Mouse (Mus musculus) intestine, embryonic 14.5 days (tissue): ENCODE results near the gene Rdh9. TPM values are rescaled to one million over a fixed set of nuclear protein-coding genes. Genes with fewer than 3 reads are reported as not detected.
"Not testable (repeated sequence)": the region's sequence is repeated elsewhere in the genome, so short reads cannot be mapped to it uniquely, and the experiment has no call there.

Source experiments
- ATAC-seq: fragments of 200-750 bp; cut with Nextera tagmentation; replicated peaks from 2 replicates; pipeline ENCODE4 v1.8.0; 2017; ENCODE audit warnings: low read depth, moderate number of reproducible peaks, moderate TSS enrichment, moderate library complexity; ENCODE audit not compliant: low FRiP score, low TSS enrichment
- DNase-seq: peaks from one replicate; pipeline ENCODE4 v3.0.0-alpha.2; 2018; ENCODE audit warnings: low spot score
- H3K27ac ChIP-seq: fragments of 300-500 bp; sonication (generic); 2 replicates; pipeline ENCODE4 v1.5.1; 2014; ENCODE audit warnings: low read depth, mild to moderate bottlenecking, control low read depth
- H3K27me3 ChIP-seq: fragments of 300-500 bp; sonication (generic); replicated peaks from 2 replicates; pipeline ENCODE4 v1.6.1; 2014; ENCODE audit warnings: low read length, control low read depth; ENCODE audit not compliant: control insufficient read depth, insufficient read depth
- H3K36me3 ChIP-seq: fragments of 300-500 bp; sonication (generic); 2 replicates; pipeline ENCODE4 v1.6.1; 2014; ENCODE audit warnings: low read length, control low read depth; ENCODE audit not compliant: control insufficient read depth, insufficient read depth
- H3K4me1 ChIP-seq: fragments of 300-500 bp; sonication (generic); replicated peaks from 2 replicates; pipeline ENCODE4 v1.6.1; 2014; ENCODE audit warnings: low read length, control low read depth, mixed read lengths; ENCODE audit not compliant: control insufficient read depth, insufficient read depth
- H3K4me2 ChIP-seq: fragments of 300-500 bp; sonication (generic); 2 replicates; pipeline ENCODE4 v1.6.1; 2014; ENCODE audit warnings: low read length
- H3K4me3 ChIP-seq: fragments of 300-500 bp; sonication (generic); 2 replicates; pipeline ENCODE4 v1.5.1; 2014; ENCODE audit warnings: low read depth, low read length, control low read depth, mixed read lengths
- H3K9ac ChIP-seq: fragments of 300-500 bp; sonication (generic); 2 replicates; pipeline ENCODE4 v1.6.1; 2014; ENCODE audit warnings: mild to moderate bottlenecking, low read length
- H3K9me3 ChIP-seq: fragments of 300-500 bp; sonication (generic); 2 replicates; pipeline ENCODE4 v1.6.1; 2016; ENCODE audit warnings: low read length, control low read depth; ENCODE audit not compliant: control insufficient read depth
- WGBS: fragments of 180-500 bp; shearing (Covaris S2); extraction: QIAGEN DNeasy Blood & Tissue Kit; methylation state at CpG from one replicate; pipeline ENCODE4 v1.1.7; 2014; 5-methylcytosine and 5-hydroxymethylcytosine counted together
- polyA plus RNA-seq: library from polyadenylated mRNA; unstranded; fragments of >200 nt; fragmentation: Nextera tagmentation; extraction: Ambion mirVana; gene quantifications from 2 replicates; pipeline ENCODE4 v1.2.1, GENCODE M21; 2014

Gene Rdh9
- polyA plus RNA-seq, 1 experiment from 2014 or later: 0.07 TPM

DNA sequence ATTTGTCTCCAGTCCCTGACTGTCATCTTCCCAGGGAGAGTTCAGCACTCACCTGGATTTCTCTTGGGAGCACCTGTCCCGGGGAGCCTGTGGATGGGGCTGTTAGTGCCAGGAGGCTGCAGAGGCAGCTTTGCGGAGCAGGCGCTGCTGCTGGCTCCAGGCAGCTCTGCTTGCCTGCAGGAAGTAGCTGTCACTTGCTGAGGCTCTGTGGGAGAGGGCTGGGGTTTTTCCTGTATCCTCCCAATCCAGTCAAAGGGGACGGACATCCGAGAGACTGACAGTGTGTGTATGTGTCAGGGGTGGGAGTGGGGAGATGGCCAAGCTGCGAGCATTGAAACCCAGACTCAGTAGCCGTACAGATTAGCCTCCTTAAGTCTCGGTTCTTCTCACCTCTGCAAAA is 24.6 kb upstream of the Rdh9 start, which contains the start of gene Gpr182:
Gene Gpr182 (minus strand): TSS at position 185 of the 400 bp plus-strand sequence.
- Histone ChIP-seq H3K9ac (no peak within 1 kb of the TSS), H3K27ac (no peak within 1 kb of the TSS)
- no peak for DNase-seq

DNA sequence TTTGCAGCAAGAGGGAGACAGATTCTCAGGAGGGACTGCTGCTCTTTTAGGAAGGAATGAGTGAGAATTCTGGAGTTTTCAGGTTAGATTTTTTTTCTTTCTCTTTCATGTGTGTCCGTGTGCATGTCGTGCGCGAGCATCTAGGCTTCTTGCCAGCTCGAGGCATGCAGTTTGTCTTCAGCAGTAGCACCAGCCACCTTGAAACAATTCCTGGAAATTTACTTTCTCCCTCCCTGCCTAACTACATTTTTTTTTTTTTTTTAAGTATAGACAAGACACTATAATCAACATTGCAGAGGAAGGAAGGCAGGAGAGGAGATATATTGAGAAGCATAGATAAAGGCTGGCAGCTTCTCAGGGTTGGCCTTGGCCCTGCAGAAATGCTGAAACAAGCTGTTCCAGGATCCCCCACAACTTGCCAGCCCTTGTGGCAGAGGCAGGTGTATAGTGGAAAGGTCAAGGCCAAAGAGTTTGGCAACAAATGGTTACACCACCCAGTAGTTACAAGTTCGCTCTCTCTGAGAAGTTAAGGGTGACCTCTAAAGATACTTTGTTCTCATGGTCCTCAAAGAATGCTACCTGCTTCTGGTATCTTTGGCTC is 21.5 kb upstream of the Rdh9 start:
- no peak for ATAC-seq

More for the DNA sequence above, 24.6 kb upstream of the Rdh9 start, which contains the start of gene Gpr182:
- Histone ChIP-seq H3K4me3 (no peak within 1 kb of the TSS), H3K4me1 (peaks cover 15% of the 10 kb centered on the region), H3K36me3 (peaks cover 4% of the 10 kb centered on the region), H3K9me3 (no peaks in the 10 kb centered on the region), H3K4me2 (no peak within 1 kb of the TSS; the same call in 1 of the 2 replicates), H3K27me3 (no peaks in the 10 kb centered on the region)
- no peak for ATAC-seq
- WGBS: 36% methylated on average over 8 of the region's 8 CpGs

GRCm38 (mm10) chr10:127755246-127755645 is 20.9 kb upstream of the Rdh9 start:
- 76% methylated on average over 3 of the region's 3 CpGs for WGBS
- no peak for DNase-seq
- Histone ChIP-seq H3K4me2 (no peak overlapping the region), H3K27me3 (no peaks in the 10 kb centered on the region), H3K9ac (no peak overlapping the region), H3K4me1 (peaks cover 5% of the 10 kb centered on the region; the same call in 1 of the 2 replicates), H3K27ac (no peak overlapping the region), H3K9me3 (no peaks in the 10 kb centered on the region), H3K36me3 (no peaks in the 10 kb centered on the region), H3K4me3 (no peak overlapping the region)
- ATAC-seq: no peak

More for the DNA sequence above, 21.5 kb upstream of the Rdh9 start:
- H3K36me3 ChIP-seq: no peaks in the 10 kb centered on the region
- DNase-seq: no peak
- H3K4me2 ChIP-seq: no peak overlapping the region
- no peaks in the 10 kb centered on the region for H3K27me3 ChIP-seq
- 50% methylated on average over 6 of the region's 6 CpGs for WGBS
- H3K4me1 ChIP-seq: peaks cover 5% of the 10 kb centered on the region; the same call in 1 of the 2 replicates
- no peaks in the 10 kb centered on the region for H3K9me3 ChIP-seq
- H3K9ac ChIP-seq: no peak overlapping the region
- no peak overlapping the region for H3K4me3 ChIP-seq
- H3K27ac ChIP-seq: no peak overlapping the region

DNA sequence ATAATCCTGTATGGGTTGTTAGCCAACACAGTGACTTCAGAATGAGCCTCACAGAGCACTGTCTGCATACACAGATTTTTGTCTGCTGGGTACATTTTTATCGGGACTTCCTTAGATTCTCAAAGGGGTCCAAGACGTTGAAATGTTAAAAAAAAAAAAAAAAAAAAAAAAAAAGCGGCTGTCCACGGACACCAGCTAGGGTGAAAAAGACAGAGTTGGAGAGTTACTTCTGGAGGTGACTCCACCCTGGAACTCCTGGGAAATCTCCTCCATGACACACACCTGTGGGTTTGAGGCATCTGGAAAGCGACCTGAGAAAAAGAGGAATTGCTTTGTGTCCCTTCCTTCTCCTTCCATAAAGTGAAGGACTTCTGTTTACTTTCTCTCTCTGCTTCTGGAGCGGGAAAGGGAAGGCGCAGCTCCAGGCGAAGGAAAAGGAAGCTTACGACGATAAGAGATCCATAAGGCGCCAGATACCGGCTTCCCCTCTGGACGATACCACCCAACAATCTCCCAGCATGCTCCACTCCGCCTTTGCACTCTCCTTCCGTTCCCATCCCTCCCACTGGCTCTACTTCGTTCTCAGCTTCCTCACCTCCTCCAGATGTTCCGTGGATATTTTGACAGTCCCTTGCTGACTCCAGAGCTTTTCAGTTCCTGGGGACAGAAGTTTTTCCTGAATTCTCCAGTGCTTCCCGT is 20.3 kb upstream of the Rdh9 start:
- Histone ChIP-seq H3K9ac (peak overlapping the region; percentile 22; the same call in 1 of the 2 replicates), H3K27ac (peak overlapping the region; percentile 11; the same call in 1 of the 2 replicates), H3K4me3 (peak overlapping the region; percentile 21), H3K4me2 (peak overlapping the region; percentile 55), H3K36me3 (no peaks in the 10 kb centered on the region), H3K4me1 (peaks cover 5% of the 10 kb centered on the region; the same call in 1 of the 2 replicates), H3K9me3 (no peaks in the 10 kb centered on the region), H3K27me3 (no peaks in the 10 kb centered on the region)
- WGBS: 26% methylated on average over 16 of the region's 18 CpGs
- DNase-seq (no peak), ATAC-seq (no peak)

DNA sequence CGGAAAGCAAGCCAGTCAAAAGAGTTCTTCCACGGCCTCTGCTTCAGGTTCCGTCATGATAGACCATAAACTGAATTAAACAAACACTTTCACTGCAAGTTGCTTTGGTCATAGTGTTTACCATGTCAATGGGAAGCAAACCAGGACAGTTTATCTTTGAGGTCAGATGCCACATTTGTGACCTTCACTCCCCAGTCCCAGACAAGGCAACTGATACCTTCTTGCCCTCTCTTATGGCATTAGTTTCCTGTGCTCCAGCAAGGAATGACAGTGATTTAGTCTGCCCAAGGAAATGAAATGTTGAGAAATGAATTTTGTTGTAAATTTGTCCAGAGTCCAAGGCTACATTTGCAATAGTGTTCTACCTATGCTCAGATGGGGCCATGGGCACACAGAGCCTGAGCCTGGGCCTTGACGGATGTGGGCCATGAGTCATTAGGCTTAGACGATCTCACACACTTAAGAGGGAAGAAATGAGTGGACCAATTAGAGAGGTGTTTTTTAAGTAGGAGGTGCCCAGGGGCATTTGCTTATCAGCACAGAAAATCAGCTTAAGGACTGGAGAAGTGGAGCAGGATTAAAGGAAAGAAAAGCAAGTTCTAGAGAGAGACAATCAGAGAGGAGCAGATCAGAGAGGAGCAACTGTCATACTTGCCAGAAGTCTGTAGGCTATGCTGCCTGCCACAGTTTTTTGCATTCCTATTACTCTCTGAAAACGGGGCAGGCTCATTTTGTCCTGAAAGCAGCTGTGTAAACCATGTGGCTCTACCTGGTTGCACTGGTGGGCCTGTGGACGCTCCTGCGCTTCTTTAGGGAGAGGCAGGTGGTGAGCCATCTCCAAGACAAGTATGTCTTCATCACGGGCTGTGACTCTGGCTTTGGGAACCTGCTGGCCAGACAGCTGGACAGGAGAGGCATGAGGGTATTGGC is 16.7 kb upstream of the Rdh9 start, which contains the start of the genes Rdh1 and Rdh16f1:
Gene Rdh1 (plus strand): TSS at position 541 of the 930 bp plus-strand sequence.
Gene Rdh16f1 (plus strand): TSS at position 607 of the 930 bp plus-strand sequence.
- Histone ChIP-seq H3K9me3 (no peaks in the 10 kb centered on the region), H3K4me1 (peaks cover 5% of the 10 kb centered on the region; the same call in 1 of the 2 replicates), H3K4me2 (no peak within 1 kb of the TSS), H3K36me3 (no peaks in the 10 kb centered on the region), H3K9ac (no peak within 1 kb of the TSS), H3K27me3 (no peaks in the 10 kb centered on the region), H3K4me3 (no peak within 1 kb of the TSS), H3K27ac (no peak within 1 kb of the TSS)
- ATAC-seq (no peak), DNase-seq (no peak)
- WGBS: 56% methylated on average over 9 of the region's 9 CpGs

DNA sequence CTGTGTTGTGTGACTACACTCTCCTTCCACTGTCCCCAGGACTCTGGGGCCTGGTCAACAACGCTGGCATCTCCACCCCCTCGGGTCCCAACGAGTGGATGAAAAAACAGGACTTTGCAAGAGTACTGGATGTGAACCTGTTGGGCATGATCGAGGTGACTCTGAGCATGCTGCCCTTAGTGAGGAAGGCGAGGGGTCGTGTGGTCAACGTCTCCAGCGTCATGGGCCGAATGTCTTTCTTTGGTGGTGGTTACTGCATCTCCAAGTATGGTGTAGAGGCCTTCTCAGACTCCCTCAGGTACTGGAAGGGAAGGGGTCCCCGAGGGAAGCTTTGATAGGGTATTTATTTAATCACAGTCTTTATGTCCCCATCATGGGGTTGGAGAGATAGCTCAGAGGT is 13.3 kb upstream of the Rdh9 start:
- not testable (repeated sequence) for ATAC-seq, H3K4me1 ChIP-seq
- DNase-seq: peak; percentile 43

DNA sequence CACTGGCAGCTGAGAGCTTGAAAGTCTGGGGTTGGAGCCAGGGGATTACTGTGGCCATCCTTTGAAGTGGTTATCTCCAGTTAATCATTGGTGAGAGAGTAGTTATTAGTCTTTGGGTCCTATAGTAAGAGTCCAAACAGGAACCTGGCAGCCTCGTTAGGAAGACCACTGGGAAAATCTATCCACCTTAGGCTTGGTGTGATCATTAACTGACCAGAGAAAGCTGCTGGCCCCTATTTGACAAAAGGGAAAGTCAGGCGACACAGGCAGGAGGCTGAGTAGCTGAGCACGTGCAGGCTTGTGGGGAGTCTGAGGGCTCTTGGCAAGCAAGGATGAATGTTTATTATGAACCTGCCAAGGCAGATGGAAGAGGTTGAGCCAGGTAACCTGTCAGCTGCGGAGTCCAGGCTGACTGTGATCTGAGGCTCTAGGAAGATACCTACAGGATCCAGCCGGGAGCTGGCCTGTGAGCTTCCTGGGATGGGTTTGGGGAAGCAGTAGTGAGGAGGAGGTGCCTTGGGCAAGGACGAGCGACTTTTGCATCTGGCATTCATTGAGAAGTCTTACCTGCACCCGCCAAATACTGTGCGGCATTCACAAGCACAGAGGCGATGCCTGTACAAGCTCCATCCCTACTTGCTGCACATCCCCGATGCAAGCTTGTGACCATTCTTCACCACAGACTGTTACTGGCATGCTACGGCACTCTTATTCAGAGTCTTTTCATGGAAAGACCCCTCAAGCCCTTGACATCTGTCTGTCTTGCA is 12.1 kb upstream of the Rdh9 start:
- no peak overlapping the region for H3K9ac ChIP-seq
- WGBS: 62% methylated on average over 12 of the region's 12 CpGs
- no peaks in the 10 kb centered on the region for H3K36me3 ChIP-seq
- H3K27me3 ChIP-seq: no peaks in the 10 kb centered on the region
- H3K4me2 ChIP-seq: no peak overlapping the region
- no peak overlapping the region for H3K27ac ChIP-seq
- ATAC-seq (peak; percentile 69), DNase-seq (peak; percentile 63)
- H3K9me3 ChIP-seq: no peaks in the 10 kb centered on the region
- H3K4me3 ChIP-seq: no peak overlapping the region
- H3K4me1 ChIP-seq: no peaks in the 10 kb centered on the region

More for the DNA sequence above, 13.3 kb upstream of the Rdh9 start:
- H3K36me3 ChIP-seq, H3K9me3 ChIP-seq, H3K9ac ChIP-seq, H3K4me2 ChIP-seq, H3K27me3 ChIP-seq, H3K4me3 ChIP-seq, H3K27ac ChIP-seq: not testable (repeated sequence)
- WGBS: 84% methylated on average over 10 of the region's 10 CpGs
